Comparison of ENCODE assay signal across 14 mouse cellular contexts in the genomic region with DNA sequence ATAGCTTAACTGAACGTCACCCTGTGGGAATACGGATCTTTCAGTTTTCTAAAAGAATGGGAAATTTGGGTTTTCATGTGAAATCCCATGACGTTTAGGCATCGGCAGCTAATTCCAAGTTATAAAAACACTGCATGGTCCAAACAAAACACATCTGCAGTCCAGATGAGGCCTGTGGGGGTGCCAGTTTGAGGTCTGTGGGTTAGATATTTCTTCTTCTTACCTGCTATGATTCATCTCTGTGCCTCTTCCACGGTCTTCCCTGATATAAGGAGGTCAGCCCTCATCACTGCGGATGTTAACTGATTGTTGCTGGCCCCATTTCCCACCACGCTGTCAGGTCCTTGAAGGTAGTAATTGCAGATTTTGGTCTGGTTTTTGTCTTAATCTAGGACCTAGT. TPM values are rescaled to one million over a fixed set of nuclear protein-coding genes. Genes with fewer than 3 reads are reported as not detected.
A peak's percentile ranks its signal among the peaks of the same experiment; 100 is the strongest.
DNase-seq lines count a peak whose midpoint lies in the region; ATAC-seq and TF ChIP-seq lines count a peak whose summit lies in the region.
"Had no signal": no experiment of that assay in that cellular context is flagged by ENCODE, and none has a peak within 500 bp of the region (broad histone marks: within the 10 kb centered on the region; RNA-seq: fewer than 3 reads in every experiment).

No protein-coding gene starts in this region.

- 80% methylated on average over 7 of the region's 7 CpGs for WGBS in hindbrain, embryonic 14.5 days
- 76% methylated on average over 7 of the region's 7 CpGs for WGBS in hindbrain, embryonic 10.5 days
- 38% methylated on average over 7 of the region's 7 CpGs for WGBS in embryonic facial prominence, embryonic 14.5 days
- WGBS in forebrain, embryonic 13.5 days, result 88% methylated on average over 7 of the region's 7 CpGs
- WGBS in midbrain, postnatal 0 days, result 84% methylated on average over 7 of the region's 7 CpGs

- 0 out of 2 replicates have a peak, but pooled peaks have one; percentile 6 for ATAC-seq in hindbrain, embryonic 14.5 days (ENCODE audit: low FRiP score)
- peak; percentile 30; the same call in 1 of the 2 replicates for ATAC-seq in embryonic facial prominence, embryonic 14.5 days (ENCODE audit: low read depth)
- ATAC-seq in forebrain, embryonic 13.5 days, result 0 out of 2 replicates have a peak, but pooled peaks have one; percentile 1
- peak; percentile 13; the same call in 1 of the 2 replicates for ATAC-seq in midbrain, postnatal 0 days (ENCODE audit: low FRiP score)
- no peak for ATAC-seq in frontal cortex, adult (ENCODE audit: low TSS enrichment)

- no peak overlapping the region for H3K4me2 ChIP-seq in hindbrain, embryonic 14.5 days (replicated peaks)
- peak overlapping the region; percentile 41; the same call in 1 of the 2 replicates for H3K4me2 ChIP-seq in embryonic facial prominence, embryonic 14.5 days (ENCODE audit: low read depth, low read length)
- no peak overlapping the region for H3K4me2 ChIP-seq in forebrain, embryonic 13.5 days
- no peak overlapping the region for H3K4me2 ChIP-seq in midbrain, postnatal 0 days (ENCODE audit: low read depth, low read length, poor library complexity, severe bottlenecking)

- no peak overlapping the region for H3K27ac ChIP-seq in hindbrain, embryonic 14.5 days
- no peak overlapping the region for H3K27ac ChIP-seq in hindbrain, embryonic 10.5 days
- no peak overlapping the region for H3K27ac ChIP-seq in embryonic facial prominence, embryonic 14.5 days (replicated peaks; ENCODE audit: low read depth, low read length)
- H3K27ac ChIP-seq in forebrain, embryonic 13.5 days, result no peak overlapping the region
- no peak overlapping the region for H3K27ac ChIP-seq in midbrain, postnatal 0 days (ENCODE audit: low read depth, low read length)
- H3K27ac ChIP-seq: heart, embryonic 10.5 days; liver, embryonic 15.5 days had no signal

- no peak for DNase-seq in hindbrain, embryonic 14.5 days (ENCODE audit: low spot score)
- no peak for DNase-seq in hindbrain, embryonic 10.5 days (ENCODE audit: low spot score)
- peak; percentile 54 for DNase-seq in embryonic facial prominence, embryonic 14.5 days (ENCODE audit: low spot score)
- DNase-seq in midbrain, postnatal 0 days (ENCODE audit: low spot score), result no peak
- DNase-seq in frontal cortex, postnatal 14 days (ENCODE audit: low spot score in 2 of 2), result no peak

- TF ChIP-seq CTCF in midbrain, postnatal 0 days (IDR thresholded peaks at IDR 0.05), result no peak

- H3K9ac ChIP-seq in hindbrain, embryonic 14.5 days, result no peak overlapping the region
- H3K9ac ChIP-seq in embryonic facial prominence, embryonic 14.5 days (ENCODE audit: low read depth, low read length), result no peak overlapping the region
- H3K9ac ChIP-seq in forebrain, embryonic 13.5 days, result no peak overlapping the region
- no peak overlapping the region for H3K9ac ChIP-seq in midbrain, postnatal 0 days (replicated peaks; ENCODE audit: low read length, poor library complexity, severe bottlenecking)
- H3K9ac ChIP-seq: liver, embryonic 15.5 days had no signal

- no peaks in the 10 kb centered on the region for H3K4me1 ChIP-seq in hindbrain, embryonic 14.5 days (replicated peaks; ENCODE audit: control insufficient read depth, insufficient read depth, low read length)
- no peaks in the 10 kb centered on the region for H3K4me1 ChIP-seq in hindbrain, embryonic 10.5 days (replicated peaks)
- no peaks in the 10 kb centered on the region for H3K4me1 ChIP-seq in embryonic facial prominence, embryonic 14.5 days (ENCODE audit: control insufficient read depth, insufficient read depth, low read length)
- no peaks in the 10 kb centered on the region for H3K4me1 ChIP-seq in forebrain, embryonic 13.5 days
- no peaks in the 10 kb centered on the region for H3K4me1 ChIP-seq in midbrain, postnatal 0 days (ENCODE audit: insufficient read depth, low read length)

- H3K36me3 ChIP-seq in hindbrain, embryonic 14.5 days (replicated peaks; ENCODE audit: control insufficient read depth, insufficient read depth), result no peaks in the 10 kb centered on the region
- no peaks in the 10 kb centered on the region for H3K36me3 ChIP-seq in hindbrain, embryonic 10.5 days
- H3K36me3 ChIP-seq in embryonic facial prominence, embryonic 14.5 days (ENCODE audit: control insufficient read depth, insufficient read depth, low read length), result no peaks in the 10 kb centered on the region
- H3K36me3 ChIP-seq in forebrain, embryonic 13.5 days (ENCODE audit: poor library complexity, severe bottlenecking), result no peaks in the 10 kb centered on the region
- no peaks in the 10 kb centered on the region for H3K36me3 ChIP-seq in midbrain, postnatal 0 days (ENCODE audit: insufficient read depth, low read length)
- H3K36me3 ChIP-seq: heart, embryonic 10.5 days; liver, embryonic 15.5 days had no signal

- no peaks in the 10 kb centered on the region for H3K27me3 ChIP-seq in hindbrain, embryonic 14.5 days (ENCODE audit: control insufficient read depth, insufficient read depth, low read length)
- H3K27me3 ChIP-seq in hindbrain, embryonic 10.5 days (ENCODE audit: insufficient read depth, poor library complexity, severe bottlenecking), result no peaks in the 10 kb centered on the region
- H3K27me3 ChIP-seq in embryonic facial prominence, embryonic 14.5 days (replicated peaks; ENCODE audit: control insufficient read depth, insufficient read depth, low read length), result no peaks in the 10 kb centered on the region
- no peaks in the 10 kb centered on the region for H3K27me3 ChIP-seq in forebrain, embryonic 13.5 days
- H3K27me3 ChIP-seq in midbrain, postnatal 0 days (ENCODE audit: insufficient read depth, low read length), result no peaks in the 10 kb centered on the region
- H3K27me3 ChIP-seq: liver, embryonic 15.5 days had no signal

- peaks cover 6% of the 10 kb centered on the region for H3K9me3 ChIP-seq in hindbrain, embryonic 14.5 days (ENCODE audit: control insufficient read depth, low read length)
- peaks cover 5% of the 10 kb centered on the region; the same call in 1 of the 2 replicates for H3K9me3 ChIP-seq in hindbrain, embryonic 10.5 days
- H3K9me3 ChIP-seq in embryonic facial prominence, embryonic 14.5 days (ENCODE audit: control insufficient read depth, low read length), result peaks cover 8% of the 10 kb centered on the region
- 0 out of 2 replicates have a peak, but pooled peaks cover 6% of the 10 kb centered on the region for H3K9me3 ChIP-seq in forebrain, embryonic 13.5 days (replicated peaks)
- no peaks in the 10 kb centered on the region for H3K9me3 ChIP-seq in midbrain, postnatal 0 days (ENCODE audit: low read length)

- H3K4me3 ChIP-seq in hindbrain, embryonic 14.5 days (replicated peaks; ENCODE audit: low read length), result no peak overlapping the region
- H3K4me3 ChIP-seq in hindbrain, embryonic 10.5 days, result no peak overlapping the region
- H3K4me3 ChIP-seq in embryonic facial prominence, embryonic 14.5 days (ENCODE audit: low read depth, low read length), result no peak overlapping the region
- no peak overlapping the region for H3K4me3 ChIP-seq in forebrain, embryonic 13.5 days
- no peak overlapping the region for H3K4me3 ChIP-seq in midbrain, postnatal 0 days (ENCODE audit: low read depth, low read length)
- H3K4me3 ChIP-seq: liver, embryonic 15.5 days had no signal

RNA-seq across cellular contexts. Expression of gene Adgrf1, which starts 5.4 kb away (rescaled TPM):
- polyA plus RNA-seq in hindbrain, embryonic 14.5 days (2014; fragmentation: Nextera tagmentation; extraction: Ambion mirVana), result not detected in 2 replicates
- polyA plus RNA-seq in hindbrain, embryonic 10.5 days (2016; fragmentation: Nextera tagmentation; extraction: Ambion mirVana), result not detected in 2 replicates
- polyA plus RNA-seq in embryonic facial prominence, embryonic 14.5 days (2014; fragmentation: Nextera tagmentation; extraction: Ambion mirVana), result 0.08 TPM in 1 of 2 replicates, not detected in the other
- polyA plus RNA-seq in forebrain, embryonic 13.5 days (2015; fragmentation: Nextera tagmentation; extraction: Ambion mirVana), result not detected in 2 replicates
- not detected in 2 replicates for total RNA-seq in midbrain, postnatal 0 days (2014; rRNA removed)
- polyA plus RNA-seq in midbrain, postnatal 0 days (2015; fragmentation: Nextera tagmentation; extraction: Ambion mirVana), result not detected in 2 replicates
- total RNA-seq: adrenal gland, postnatal 36 days; gastrocnemius, adult 8-10 months; layer of hippocampus, adult 18-20 months; left cerebral cortex, postnatal 4 days; monocyte, adult 5-6 weeks had no signal
